Mouse (Mus musculus) frontal cortex, postnatal 25 days (tissue): ENCODE measurements around the gene Chil1.

Experiments
- DNase-seq, 2 experiments: peaks; one replicate each; pipeline ENCODE4 v3.0.0; 2022; ENCODE audit warnings: low spot score in 2 of 2

Gene Chil1

GRCm38 (mm10) chr1:134230638-134231228, 48.8 kb downstream of the Chil1 start:
- DNase-seq: no peak

- no peak for DNase-seq
Observed at GRCm38 (mm10) chr1:134231270-134231669, 49.3 kb downstream of the Chil1 start.

GRCm38 (mm10) chr1:134231681-134232080, 49.7 kb downstream of the Chil1 start:
- DNase-seq: no peak

GRCm38 (mm10) chr1:134232326-134232725, 50.4 kb downstream of the Chil1 start:
- no peak for DNase-seq

GRCm38 (mm10) chr1:134232778-134233531, 51.0 kb downstream of the Chil1 start:
- peak in 1 of 2 experiments; percentile 65 for DNase-seq

- no peak for DNase-seq
Observed at GRCm38 (mm10) chr1:134233681-134234454, 51.9 kb downstream of the Chil1 start.

- peak; percentile 56 to 60 for DNase-seq
Observed at GRCm38 (mm10) chr1:134234455-134235390, 52.7 kb downstream of the Chil1 start.

- no peak for DNase-seq
Observed at GRCm38 (mm10) chr1:134235391-134235921, 53.5 kb downstream of the Chil1 start, which contains the start of gene Adora1. TSS of gene Adora1 (minus strand) at chr1:134235431.

GRCm38 (mm10) chr1:134236142-134236541, 54.2 kb downstream of the Chil1 start:
- DNase-seq: no peak

GRCm38 (mm10) chr1:134237438-134237837, 55.5 kb downstream of the Chil1 start:
- DNase-seq: no peak
